Mouse (Mus musculus): ENCODE results near the gene CK137956. TPM values are rescaled to one million over a fixed set of nuclear protein-coding genes. Genes with fewer than 3 reads are reported as not detected.

Gene CK137956
- 12.9 TPM for polyA plus RNA-seq (2014; fragmentation: Illumina TruSeq; extraction: RNeasy Lipid Tissue Mini Kit (QIAGEN cat#74804); ENCODE audit: low read depth, low replicate concordance)

DNA sequence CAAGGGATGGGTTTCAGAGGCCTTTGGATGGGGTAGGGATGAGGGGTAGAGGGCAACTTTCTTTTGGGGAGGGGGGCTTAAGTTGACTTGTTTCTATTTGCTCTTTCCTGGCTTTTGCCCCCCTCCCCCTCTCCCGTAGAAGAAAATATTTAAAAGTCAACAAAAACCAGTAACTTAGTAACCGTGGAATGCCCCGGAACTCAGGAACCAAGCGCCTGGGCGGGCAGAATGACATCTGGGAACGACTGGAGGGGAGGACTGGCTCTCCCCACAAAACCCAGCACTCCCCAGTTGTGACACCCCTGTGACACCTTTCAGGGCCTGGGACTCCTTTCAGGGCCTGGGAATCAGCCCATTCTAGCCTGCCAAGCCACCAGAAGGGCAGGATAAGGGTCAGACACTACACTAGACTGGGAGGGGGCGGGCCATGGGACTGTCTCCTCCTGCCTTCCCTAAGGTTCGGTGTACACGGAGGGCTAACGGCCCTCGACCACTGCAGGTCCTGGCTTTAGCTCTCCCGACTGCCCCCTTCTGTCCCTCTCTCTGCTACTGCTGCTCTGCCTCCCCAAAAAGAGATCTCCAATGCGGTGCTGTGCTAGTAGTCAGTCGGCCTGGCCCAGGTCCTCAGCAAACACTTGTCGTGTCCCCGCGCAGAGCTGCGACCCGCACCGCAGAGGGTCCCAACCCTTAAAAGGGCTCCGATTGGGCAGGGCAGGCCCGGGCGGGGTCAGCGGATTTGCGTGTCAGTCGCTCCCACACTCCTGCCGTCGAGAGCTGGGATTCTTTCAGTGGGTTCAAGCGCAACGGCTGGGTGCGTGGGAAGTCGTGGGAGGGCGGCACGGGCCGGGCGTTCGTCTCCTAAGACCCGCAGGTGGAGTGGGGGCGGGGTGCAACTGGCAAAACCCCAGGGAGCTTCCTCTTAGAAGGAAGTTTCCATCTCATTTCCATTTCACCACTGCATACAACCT is at the start of gene CK137956:
CK137956 (minus strand) TSS at position 51 of the 968 bp plus-strand sequence.

DNA sequence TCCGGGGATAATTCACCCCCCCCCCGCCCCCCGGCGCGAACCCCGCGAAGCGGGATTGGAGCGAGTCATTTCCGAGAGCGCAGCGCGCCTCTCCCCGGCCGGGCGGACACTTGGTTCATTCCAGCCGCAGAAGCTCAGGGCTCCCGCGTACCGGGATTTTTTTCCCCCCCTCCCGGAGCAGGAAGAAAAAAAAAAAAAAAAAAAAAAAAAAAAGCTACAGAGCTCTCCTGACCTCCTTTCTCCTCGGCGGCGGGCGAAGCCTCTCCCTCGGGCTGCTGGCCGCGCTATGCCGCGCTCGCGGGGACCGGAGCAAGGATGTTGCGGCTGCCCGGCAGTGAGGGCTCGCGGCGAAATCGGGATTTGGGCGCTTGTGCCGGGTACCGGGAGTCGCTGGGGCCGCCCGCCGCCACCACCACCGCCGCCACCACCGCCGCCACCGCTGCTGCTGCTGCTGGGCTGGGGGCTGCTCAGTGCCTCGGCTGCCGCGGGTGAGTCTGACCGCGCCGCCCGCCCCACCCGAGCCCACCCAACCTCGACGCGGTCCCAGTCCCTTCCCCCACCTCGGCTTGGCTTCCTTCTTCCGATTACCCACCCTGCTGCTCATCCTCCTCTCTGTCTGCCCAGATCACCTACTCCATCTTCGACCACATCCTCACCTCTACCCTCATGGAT is 17.2 kb upstream of the CK137956 start, which contains the start of gene Csmd2:
Csmd2 (plus strand) TSS at position 74 of the 672 bp plus-strand sequence.

Other genes with a start within 250 kb of the CK137956 start
- gene Csmd2, start 16.9 kb upstream of the CK137956 start, polyA plus RNA-seq (2014; fragmentation: Illumina TruSeq; extraction: RNeasy Lipid Tissue Mini Kit (QIAGEN cat#74804); ENCODE audit: low read depth, low replicate concordance) = 0.35 TPM